Mouse (Mus musculus): ENCODE measurements around the gene Islr. TPM values are rescaled to one million over a fixed set of nuclear protein-coding genes. Genes with fewer than 3 reads are reported as not detected.

Gene Islr
- polyA plus RNA-seq, 1 experiment from 2014 or later: 48.6 TPM

DNA sequence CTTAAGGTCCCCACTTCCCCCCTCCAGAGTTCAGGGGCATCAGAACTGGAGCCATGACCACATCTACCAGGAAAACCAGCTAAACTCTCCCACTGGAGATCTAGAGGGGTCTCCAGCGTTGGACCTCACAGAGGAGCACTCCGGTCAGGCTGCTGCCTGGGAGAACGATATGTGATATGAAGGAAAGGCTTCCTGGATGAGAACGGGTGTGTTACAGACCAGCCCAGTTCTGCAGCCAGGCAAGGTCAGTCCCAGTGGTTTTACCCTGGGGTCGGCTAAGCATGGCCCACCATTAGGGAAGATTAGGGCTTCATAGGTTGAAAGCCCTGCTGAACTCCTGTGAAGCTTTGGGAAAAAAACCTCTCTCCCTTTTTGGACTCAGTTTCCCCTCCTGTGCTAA is 9.3 kb upstream of the Islr start:
- Histone ChIP-seq H3K9ac (ENCODE audit: low read depth, low read length) (no peak overlapping the region), H3K27ac (ENCODE audit: low read depth, low read length) (peak overlapping the region; percentile 3; the same call in 1 of the 2 replicates), H3K27me3 (ENCODE audit: control insufficient read depth, insufficient read depth, low read length) (no peaks in the 10 kb centered on the region), H3K36me3 (ENCODE audit: control insufficient read depth, insufficient read depth, low read length) (no peaks in the 10 kb centered on the region), H3K4me1 (ENCODE audit: control insufficient read depth, insufficient read depth, low read length) (peaks cover 19% of the 10 kb centered on the region), H3K4me2 (replicated peaks; ENCODE audit: low read depth, low read length) (no peak overlapping the region), H3K4me3 (ENCODE audit: low read length) (no peak overlapping the region), H3K9me3 (ENCODE audit: control insufficient read depth, low read length) (no peaks in the 10 kb centered on the region)
- 43% methylated on average over 5 of the region's 5 CpGs for WGBS
- no peak for ATAC-seq (ENCODE audit: low FRiP score, low TSS enrichment)

DNA sequence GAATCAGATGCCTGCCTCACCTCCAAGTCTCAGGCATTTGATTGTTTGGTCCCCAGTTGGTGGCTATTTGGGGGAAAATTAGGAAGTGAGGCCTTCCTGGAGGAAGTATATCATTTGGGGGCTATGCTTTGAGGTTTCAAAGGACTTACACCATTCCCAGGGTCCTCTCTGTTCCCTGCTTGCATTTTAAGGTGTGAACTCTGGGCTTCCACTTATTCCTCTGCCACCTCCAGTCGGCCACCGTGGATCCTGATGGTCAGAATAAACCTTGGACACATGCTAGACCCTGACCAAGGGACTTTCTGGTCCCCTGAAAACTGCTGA is 6.2 kb upstream of the Islr start:
- ATAC-seq (ENCODE audit: low FRiP score, low TSS enrichment): no peak
- WGBS: 82% methylated on average over 2 of the region's 2 CpGs
- no peak overlapping the region for H3K27ac ChIP-seq (ENCODE audit: low read depth, low read length)
- H3K4me3 ChIP-seq (ENCODE audit: low read length): no peak overlapping the region
- H3K4me1 ChIP-seq (ENCODE audit: control insufficient read depth, insufficient read depth, low read length): peaks cover 19% of the 10 kb centered on the region
- no peaks in the 10 kb centered on the region for H3K27me3 ChIP-seq (ENCODE audit: control insufficient read depth, insufficient read depth, low read length)
- no peaks in the 10 kb centered on the region for H3K36me3 ChIP-seq (ENCODE audit: control insufficient read depth, insufficient read depth, low read length)
- H3K9ac ChIP-seq (ENCODE audit: low read depth, low read length): no peak overlapping the region
- H3K9me3 ChIP-seq (ENCODE audit: control insufficient read depth, low read length): no peaks in the 10 kb centered on the region
- no peak overlapping the region for H3K4me2 ChIP-seq (replicated peaks; ENCODE audit: low read depth, low read length)

GRCm38 (mm10) chr9:58209462-58210303 is 5.6 kb upstream of the Islr start:
- H3K27ac ChIP-seq (ENCODE audit: low read depth, low read length): no peak overlapping the region

GRCm38 (mm10) chr9:58206013-58206412 is 1.9 kb upstream of the Islr start:
- H3K4me2 ChIP-seq (replicated peaks; ENCODE audit: low read depth, low read length): no peak overlapping the region
- no peak overlapping the region for H3K9ac ChIP-seq (ENCODE audit: low read depth, low read length)
- no peaks in the 10 kb centered on the region for H3K36me3 ChIP-seq (ENCODE audit: control insufficient read depth, insufficient read depth, low read length)
- H3K27ac ChIP-seq (ENCODE audit: low read depth, low read length): no peak overlapping the region
- peaks cover 31% of the 10 kb centered on the region for H3K27me3 ChIP-seq (ENCODE audit: control insufficient read depth, insufficient read depth, low read length)
- H3K4me3 ChIP-seq (ENCODE audit: low read length): no peak overlapping the region
- peaks cover 7% of the 10 kb centered on the region; the same call in 1 of the 2 replicates for H3K4me1 ChIP-seq (ENCODE audit: control insufficient read depth, insufficient read depth, low read length)
- no peak for ATAC-seq (ENCODE audit: low FRiP score, low TSS enrichment)
- 91% methylated on average over 7 of the region's 7 CpGs for WGBS
- H3K9me3 ChIP-seq (ENCODE audit: control insufficient read depth, low read length): no peaks in the 10 kb centered on the region

More at GRCm38 (mm10) chr9:58209462-58210303, 5.6 kb upstream of the Islr start:
- Histone ChIP-seq H3K4me1 (ENCODE audit: control insufficient read depth, insufficient read depth, low read length) (peaks cover 14% of the 10 kb centered on the region), H3K27me3 (ENCODE audit: control insufficient read depth, insufficient read depth, low read length) (no peaks in the 10 kb centered on the region), H3K36me3 (ENCODE audit: control insufficient read depth, insufficient read depth, low read length) (no peaks in the 10 kb centered on the region), H3K9me3 (ENCODE audit: control insufficient read depth, low read length) (no peaks in the 10 kb centered on the region), H3K9ac (ENCODE audit: low read depth, low read length) (no peak overlapping the region), H3K4me2 (replicated peaks; ENCODE audit: low read depth, low read length) (no peak overlapping the region), H3K4me3 (ENCODE audit: low read length) (no peak overlapping the region)
- 70% methylated on average over 8 of the region's 8 CpGs for WGBS
- ATAC-seq (ENCODE audit: low FRiP score, low TSS enrichment): no peak

DNA sequence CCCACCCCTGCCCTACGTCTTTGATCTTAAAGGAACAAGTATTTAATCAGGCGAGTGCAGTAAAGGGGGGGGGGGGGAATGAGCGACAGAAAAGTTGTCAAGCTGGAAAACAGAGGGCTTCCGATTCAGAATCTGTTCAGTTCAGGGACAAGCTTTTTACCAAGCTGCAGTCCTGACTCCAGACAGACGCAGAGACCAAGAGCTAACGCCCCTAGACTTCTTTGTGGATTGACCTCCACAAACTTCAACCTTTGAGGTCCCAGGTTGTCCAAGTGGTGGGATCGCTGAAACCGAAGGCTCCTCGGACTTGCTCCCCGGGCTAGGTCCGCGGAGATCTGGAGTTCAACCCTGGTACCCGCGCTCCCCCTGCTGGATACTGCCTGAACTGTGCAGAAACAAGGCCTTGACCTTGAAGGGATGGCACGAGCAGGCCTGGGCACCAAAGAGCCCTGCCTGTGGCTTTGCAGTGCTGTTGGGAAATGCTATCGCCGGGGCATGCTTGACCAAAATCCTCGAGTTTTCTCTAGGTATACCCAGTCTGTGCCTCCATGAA is 418 bp upstream of the Islr start:
- Histone ChIP-seq H3K9ac (ENCODE audit: low read depth, low read length) (peak overlapping the region; percentile 32; the same call in 1 of the 2 replicates), H3K4me1 (ENCODE audit: control insufficient read depth, insufficient read depth, low read length) (peaks cover 10% of the 10 kb centered on the region; the same call in 1 of the 2 replicates), H3K4me2 (replicated peaks; ENCODE audit: low read depth, low read length) (peak overlapping the region; percentile 45), H3K27me3 (ENCODE audit: control insufficient read depth, insufficient read depth, low read length) (peaks cover 46% of the 10 kb centered on the region), H3K9me3 (ENCODE audit: control insufficient read depth, low read length) (no peaks in the 10 kb centered on the region), H3K27ac (ENCODE audit: low read depth, low read length) (no peak overlapping the region), H3K4me3 (ENCODE audit: low read length) (peak overlapping the region; percentile 34), H3K36me3 (ENCODE audit: control insufficient read depth, insufficient read depth, low read length) (no peaks in the 10 kb centered on the region)
- WGBS: 3% methylated on average over 18 of the region's 18 CpGs
- peak; percentile 79 for ATAC-seq (ENCODE audit: low FRiP score, low TSS enrichment)

- Histone ChIP-seq H3K9me3 (ENCODE audit: control insufficient read depth, low read length) (no peaks in the 10 kb centered on the region), H3K9ac (ENCODE audit: low read depth, low read length) (no peak overlapping the region), H3K36me3 (ENCODE audit: control insufficient read depth, insufficient read depth, low read length) (no peaks in the 10 kb centered on the region), H3K27me3 (ENCODE audit: control insufficient read depth, insufficient read depth, low read length) (peaks cover 63% of the 10 kb centered on the region), H3K4me3 (ENCODE audit: low read length) (no peak overlapping the region), H3K27ac (ENCODE audit: low read depth, low read length) (no peak overlapping the region), H3K4me2 (replicated peaks; ENCODE audit: low read depth, low read length) (no peak overlapping the region), H3K4me1 (ENCODE audit: control insufficient read depth, insufficient read depth, low read length) (peaks cover 27% of the 10 kb centered on the region)
- ATAC-seq (ENCODE audit: low FRiP score, low TSS enrichment): no peak
- 4% methylated on average over 14 of the region's 14 CpGs for WGBS
Measured at GRCm38 (mm10) chr9:58202676-58203453, 1.2 kb downstream of the Islr start.

- no peak overlapping the region for H3K27ac ChIP-seq (ENCODE audit: low read depth, low read length)
- H3K9me3 ChIP-seq (ENCODE audit: control insufficient read depth, low read length): no peaks in the 10 kb centered on the region
- ATAC-seq (ENCODE audit: low FRiP score, low TSS enrichment): no peak
- peak overlapping the region; percentile 2 for H3K4me2 ChIP-seq (replicated peaks; ENCODE audit: low read depth, low read length)
- peaks cover 34% of the 10 kb centered on the region for H3K4me1 ChIP-seq (ENCODE audit: control insufficient read depth, insufficient read depth, low read length)
- no peak overlapping the region for H3K9ac ChIP-seq (ENCODE audit: low read depth, low read length)
- peaks cover 71% of the 10 kb centered on the region for H3K27me3 ChIP-seq (ENCODE audit: control insufficient read depth, insufficient read depth, low read length)
- H3K4me3 ChIP-seq (ENCODE audit: low read length): peak overlapping the region; percentile 6; the same call in 1 of the 2 replicates
- WGBS: 1% methylated on average over 37 of the region's 37 CpGs
- H3K36me3 ChIP-seq (ENCODE audit: control insufficient read depth, insufficient read depth, low read length): no peaks in the 10 kb centered on the region
Measured at GRCm38 (mm10) chr9:58201861-58202549, 2.1 kb downstream of the Islr start.

DNA sequence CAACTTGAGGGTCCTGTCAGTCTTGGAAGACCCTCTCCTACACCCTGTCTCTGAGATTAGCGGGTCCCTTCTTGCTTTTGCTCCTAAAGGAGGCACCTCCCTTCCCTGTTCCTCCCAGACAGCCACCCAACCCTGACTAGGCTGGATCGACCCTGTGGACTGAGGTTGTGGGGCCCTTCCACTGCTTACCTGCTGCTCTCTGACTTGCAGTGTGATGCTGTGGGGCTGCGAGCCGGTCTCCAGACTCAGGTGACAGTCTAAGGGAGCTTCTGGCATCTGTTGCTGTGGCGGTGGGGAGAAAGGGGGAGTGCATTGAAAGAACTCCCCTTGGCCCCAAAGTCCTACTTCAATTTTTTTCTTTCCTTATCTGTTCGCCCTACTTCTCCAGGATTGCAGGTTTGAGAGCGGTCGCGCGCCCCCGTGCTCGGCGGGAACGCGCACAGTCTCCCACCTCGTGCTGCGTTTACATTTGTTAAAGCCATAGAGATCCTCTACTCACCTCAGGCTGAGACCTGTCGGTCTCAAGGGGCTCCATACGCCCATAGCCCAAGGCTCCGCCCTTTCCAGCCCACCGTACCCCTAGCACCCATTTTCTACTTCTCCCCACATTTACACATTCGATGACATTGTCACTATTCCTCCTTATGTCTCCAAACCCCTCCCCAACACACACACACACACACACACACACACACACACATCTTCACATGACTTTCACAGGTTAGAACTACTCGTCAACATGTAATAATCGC is 2.8 kb downstream of the Islr start:
- H3K4me3 ChIP-seq (ENCODE audit: low read length): peak overlapping the region; percentile 6; the same call in 1 of the 2 replicates
- 2% methylated on average over 24 of the region's 24 CpGs for WGBS
- H3K27me3 ChIP-seq (ENCODE audit: control insufficient read depth, insufficient read depth, low read length): peaks cover 79% of the 10 kb centered on the region
- H3K9ac ChIP-seq (ENCODE audit: low read depth, low read length): no peak overlapping the region
- H3K36me3 ChIP-seq (ENCODE audit: control insufficient read depth, insufficient read depth, low read length): no peaks in the 10 kb centered on the region
- H3K9me3 ChIP-seq (ENCODE audit: control insufficient read depth, low read length): no peaks in the 10 kb centered on the region
- H3K4me2 ChIP-seq (replicated peaks; ENCODE audit: low read depth, low read length): no peak overlapping the region; the same call in 1 of the 2 replicates
- H3K27ac ChIP-seq (ENCODE audit: low read depth, low read length): no peak overlapping the region
- peaks cover 41% of the 10 kb centered on the region for H3K4me1 ChIP-seq (ENCODE audit: control insufficient read depth, insufficient read depth, low read length)
- ATAC-seq (ENCODE audit: low FRiP score, low TSS enrichment): no peak

Measured in kidney, embryonic 14.5 days (tissue).